Mouse (Mus musculus) urinary bladder, adult 2 months (tissue): Measurements from ENCODE around the gene Cryzl2. TPM values are rescaled to one million over a fixed set of nuclear protein-coding genes. Genes with fewer than 3 reads are reported as not detected.

Source experiments
- DNase-seq: peaks from one replicate; pipeline ENCODE4 v3.0.0; 2022; ENCODE audit warnings: low spot score
- polyA plus RNA-seq: library from polyadenylated mRNA; depleted of rRNA; stranded (reverse); fragments of >200 nt; gene quantifications from 2 replicates; pipeline ENCODE4 v1.2.3, GENCODE M21; 2012

Cryzl2 gene
- polyA plus RNA-seq, 1 experiment, result 29.0 TPM

- no peak for DNase-seq
Measured at GRCm38 (mm10) chr1:157476231-157476630, 17.9 kb downstream of the Cryzl2 start.

- no peak for DNase-seq
Measured at GRCm38 (mm10) chr1:157480090-157480489, 21.7 kb downstream of the Cryzl2 start.

DNA sequence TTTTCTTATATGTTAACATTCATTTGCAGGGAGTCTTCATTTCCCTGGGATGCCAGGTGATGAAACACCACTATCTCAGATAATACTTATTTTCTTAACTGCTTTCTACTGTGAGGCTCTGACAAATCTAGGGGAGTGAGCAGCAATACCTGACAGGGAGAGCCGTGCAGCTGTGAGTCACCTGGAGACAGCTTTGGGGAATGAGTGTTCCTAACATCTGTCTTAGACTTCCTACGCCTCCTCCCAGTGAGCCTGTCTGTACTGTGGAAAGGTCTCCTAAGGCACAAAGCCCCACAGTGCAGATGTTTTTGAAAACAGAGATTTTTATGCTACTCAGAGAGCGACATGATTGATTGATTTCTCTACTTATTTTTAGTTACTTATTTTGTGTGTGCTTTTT is 22.5 kb downstream of the Cryzl2 start:
- DNase-seq, result no peak

GRCm38 (mm10) chr1:157481666-157482065 is 23.3 kb downstream of the Cryzl2 start:
- no peak for DNase-seq

- no peak for DNase-seq
Measured at GRCm38 (mm10) chr1:157484161-157484560, 25.8 kb downstream of the Cryzl2 start.

- no peak for DNase-seq
Measured at GRCm38 (mm10) chr1:157500657-157501056, 42.3 kb downstream of the Cryzl2 start.

DNA sequence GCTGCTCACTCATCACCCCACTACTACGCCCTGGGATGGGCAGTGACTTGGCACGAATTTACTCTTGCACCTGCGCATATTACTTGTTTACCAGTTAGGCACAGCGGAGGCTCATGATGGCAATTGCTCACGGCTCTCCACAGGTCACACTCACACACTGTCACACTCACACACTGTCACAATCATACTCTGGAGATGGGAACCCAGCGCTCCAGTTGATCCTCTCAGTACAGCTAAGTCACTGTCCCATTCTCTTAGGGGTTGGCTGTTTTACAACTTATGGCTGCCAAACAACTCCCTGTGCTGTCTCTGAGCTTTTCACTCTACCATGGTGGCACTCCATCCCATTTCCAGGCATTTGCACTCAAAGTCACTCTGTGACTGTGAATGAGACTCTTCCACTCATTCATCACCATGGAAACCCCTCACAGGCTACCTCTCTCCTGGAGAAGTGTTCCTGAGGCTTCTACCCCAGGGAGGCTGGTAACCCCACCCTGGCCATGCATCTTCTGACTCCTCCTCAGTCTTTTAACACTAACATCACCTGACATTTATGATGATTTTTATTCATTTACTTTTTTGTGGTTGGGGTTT is 43.1 kb downstream of the Cryzl2 start:
- no peak for DNase-seq

- DNase-seq, result no peak
Measured at GRCm38 (mm10) chr1:157503071-157503470, 44.7 kb downstream of the Cryzl2 start.

GRCm38 (mm10) chr1:157506522-157506921 is 48.1 kb downstream of the Cryzl2 start, which contains the start of gene Sec16b:
Sec16b (plus strand) TSS chr1:157506728.
- DNase-seq, result no peak

- no peak for DNase-seq
Measured at GRCm38 (mm10) chr1:157506995-157507595, 48.7 kb downstream of the Cryzl2 start.

- no peak for DNase-seq
Measured at GRCm38 (mm10) chr1:157507814-157508213, 49.4 kb downstream of the Cryzl2 start.

DNA sequence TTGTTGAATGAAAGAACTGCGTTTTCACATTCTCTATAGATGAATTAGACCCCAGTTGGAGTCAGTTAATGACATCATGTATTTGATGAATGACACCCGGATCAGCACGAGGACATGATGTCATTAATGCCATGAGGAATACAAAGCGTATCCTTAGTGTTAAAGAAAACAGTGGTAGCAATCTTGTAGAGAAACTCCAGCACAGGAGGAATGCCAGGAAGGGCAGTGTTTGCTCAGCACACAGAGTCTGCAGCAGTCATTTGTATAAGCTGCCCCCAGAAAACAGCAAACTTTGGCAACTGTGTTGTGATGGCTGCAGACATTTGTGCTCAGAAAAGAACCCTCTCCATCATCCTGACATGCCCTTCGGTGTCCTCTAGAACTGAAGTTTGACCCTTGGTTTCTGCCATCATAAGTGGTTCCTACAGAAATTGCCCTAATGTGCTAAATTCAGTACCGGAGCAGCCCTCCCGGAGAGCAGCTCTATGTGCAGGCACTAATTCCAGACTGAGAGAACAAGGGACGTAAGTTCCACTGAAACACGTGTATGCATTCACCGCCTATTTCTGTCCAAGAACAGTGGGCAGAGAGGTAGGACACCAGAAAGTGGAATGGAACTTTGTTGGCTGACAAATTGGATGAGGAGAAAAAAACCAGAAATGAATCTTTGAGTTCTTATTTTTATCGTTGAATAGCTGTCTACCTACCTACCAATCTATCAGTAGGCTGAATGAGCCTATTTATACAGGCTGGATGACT is 54.5 kb downstream of the Cryzl2 start:
- DNase-seq, result no peak

DNA sequence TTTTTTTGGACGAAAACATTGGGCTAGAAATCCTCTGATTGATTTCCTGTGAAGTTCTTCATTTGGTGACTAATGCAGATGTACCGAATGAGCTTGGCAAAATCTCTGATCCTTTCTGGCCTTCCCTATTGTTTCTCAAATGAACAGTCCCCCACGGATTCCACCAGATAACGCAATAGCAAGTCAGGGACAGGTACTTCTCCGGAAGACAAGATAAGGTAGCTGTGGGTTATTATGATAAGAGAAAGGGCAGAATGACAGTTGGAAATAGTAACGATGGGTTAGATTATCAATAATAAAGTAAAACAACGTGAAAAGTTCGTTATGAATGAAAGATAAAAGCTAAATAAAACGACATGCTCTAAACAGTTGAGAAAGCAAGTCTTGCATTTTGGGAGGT is 55.2 kb downstream of the Cryzl2 start:
- no peak for DNase-seq

DNA sequence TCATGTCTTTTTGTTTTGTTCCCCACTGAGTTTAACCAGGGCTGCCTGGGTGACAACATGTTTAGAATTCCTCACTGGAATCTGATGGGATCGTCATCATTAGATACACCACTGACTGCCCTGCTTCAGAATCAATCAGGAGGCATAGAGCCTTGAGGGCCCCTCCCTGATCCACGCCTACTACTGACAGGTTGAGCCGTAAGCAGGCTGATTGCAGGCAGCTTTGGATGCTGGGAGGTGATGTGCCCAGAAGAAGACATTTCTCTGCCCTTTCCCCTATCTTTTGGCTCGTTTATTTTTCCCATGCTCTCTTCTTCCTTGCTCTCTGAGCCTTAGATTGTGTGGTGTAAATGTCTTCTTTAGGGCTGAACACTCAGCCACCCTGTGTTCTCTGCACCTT is 55.9 kb downstream of the Cryzl2 start:
- no peak for DNase-seq

GRCm38 (mm10) chr1:157516838-157517808 is 58.7 kb downstream of the Cryzl2 start:
- no peak for DNase-seq

DNA sequence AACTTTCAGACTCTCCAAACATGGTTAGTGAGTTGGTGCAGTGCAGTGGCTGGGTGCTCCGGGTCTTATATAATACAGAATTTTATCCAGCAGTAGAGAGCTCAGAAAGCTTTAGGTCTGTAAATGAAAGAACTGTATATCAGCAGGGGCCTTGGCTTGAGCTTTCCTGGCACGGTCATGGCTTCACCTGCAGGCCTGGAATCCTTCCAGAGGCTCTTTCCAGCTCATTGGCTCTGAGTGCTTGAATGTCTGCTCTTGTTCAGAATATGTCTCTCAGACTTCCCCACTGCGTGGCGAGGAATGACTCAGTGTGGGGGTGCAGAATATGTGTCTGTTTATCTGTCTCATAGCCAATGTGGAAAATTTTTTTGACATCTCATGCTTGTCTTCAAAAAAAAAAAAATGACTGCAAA is 59.7 kb downstream of the Cryzl2 start:
- no peak for DNase-seq

GRCm38 (mm10) chr1:157519396-157519795 is 61.0 kb downstream of the Cryzl2 start:
- DNase-seq, result no peak

- no peak for DNase-seq
Measured at GRCm38 (mm10) chr1:157522322-157522721, 63.9 kb downstream of the Cryzl2 start.

- DNase-seq, result no peak
Measured at GRCm38 (mm10) chr1:157524775-157525174, 66.4 kb downstream of the Cryzl2 start.

GRCm38 (mm10) chr1:157525692-157526354 is 67.4 kb downstream of the Cryzl2 start:
- DNase-seq, result no peak

DNA sequence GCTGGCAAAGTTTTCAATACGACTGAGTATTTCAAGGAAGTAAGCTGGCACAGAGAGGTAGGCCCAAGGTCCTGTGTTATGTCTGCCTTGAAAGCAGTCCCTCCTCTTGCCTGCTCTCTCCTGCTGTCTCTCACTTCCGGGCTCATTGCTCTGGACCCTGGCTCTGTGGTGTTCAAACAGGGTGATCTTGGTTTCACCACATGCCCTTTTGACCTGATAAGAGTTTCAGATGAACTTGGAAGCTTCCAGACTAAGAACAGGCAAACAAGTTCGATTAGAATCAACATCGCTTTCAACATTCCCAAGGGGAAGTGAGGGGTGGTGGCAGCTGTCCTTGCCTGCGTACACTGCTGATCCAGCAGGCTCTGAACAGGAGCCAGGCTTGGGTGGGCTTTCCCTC is 68.2 kb downstream of the Cryzl2 start:
- no peak for DNase-seq
